Mouse (Mus musculus) neural tube, embryonic 14.5 days (tissue): Measurements from ENCODE around the gene Tcf3. TPM values are rescaled to one million over a fixed set of nuclear protein-coding genes. Genes with fewer than 3 reads are reported as not detected.

Experiments
- ATAC-seq: fragments of 200-750 bp; cut with Nextera tagmentation; 2 replicates; pipeline ENCODE4 v1.8.0; 2017; ENCODE audit warnings: low read depth, mild to moderate bottlenecking, moderate TSS enrichment, moderate library complexity
- H3K27ac ChIP-seq: fragments of 300-500 bp; sonication (generic); 2 replicates; pipeline ENCODE4 v1.5.1; 2014; ENCODE audit warnings: low read depth, mild to moderate bottlenecking, control low read depth, low read length, moderate library complexity, mixed read lengths
- H3K27me3 ChIP-seq: fragments of 300-500 bp; sonication (generic); 2 replicates; pipeline ENCODE4 v1.6.1; 2014; ENCODE audit warnings: low read length; ENCODE audit not compliant: control insufficient read depth, insufficient read depth
- H3K36me3 ChIP-seq: fragments of 300-500 bp; sonication (generic); 2 replicates; pipeline ENCODE4 v1.6.1; 2014; ENCODE audit warnings: low read length, mixed read lengths; ENCODE audit not compliant: control insufficient read depth, insufficient read depth
- H3K4me1 ChIP-seq: fragments of 300-500 bp; sonication (generic); 2 replicates; pipeline ENCODE4 v1.6.1; 2014; ENCODE audit warnings: low read length; ENCODE audit not compliant: control insufficient read depth, insufficient read depth
- H3K4me2 ChIP-seq: fragments of 300-500 bp; sonication (generic); 2 replicates; pipeline ENCODE4 v1.6.1; 2014; ENCODE audit warnings: mild to moderate bottlenecking, low read depth, low read length, control low read depth
- H3K4me3 ChIP-seq: fragments of 300-500 bp; sonication (generic); 2 replicates; pipeline ENCODE4 v1.5.1; 2014; ENCODE audit warnings: low read depth, low read length, control low read depth, mixed read lengths
- H3K9ac ChIP-seq: fragments of 300-500 bp; sonication (generic); replicated peaks from 2 replicates; pipeline ENCODE4 v1.6.1; 2014; ENCODE audit warnings: low read depth, mild to moderate bottlenecking, control low read depth, low read length, mixed read lengths
- H3K9me3 ChIP-seq: fragments of 300-500 bp; sonication (generic); 2 replicates; pipeline ENCODE4 v1.6.1; 2016; ENCODE audit warnings: low read length; ENCODE audit not compliant: control insufficient read depth
- WGBS: fragments of 180-500 bp; shearing (Covaris S2); extraction: QIAGEN DNeasy Blood & Tissue Kit; methylation state at CpG from one replicate; pipeline ENCODE4 v1.1.7; 2014; 5-methylcytosine and 5-hydroxymethylcytosine counted together
- polyA plus RNA-seq: library from polyadenylated mRNA; unstranded; fragments of >200 nt; fragmentation: Nextera tagmentation; extraction: Ambion mirVana; gene quantifications from 2 replicates; pipeline ENCODE4 v1.2.1, GENCODE M21; 2014

The Tcf3 gene
- polyA plus RNA-seq, 1 experiment from 2014 or later, result 30.4 TPM

GRCm38 (mm10) chr10:80386735-80387471, 46.5 kb downstream of the Tcf3 start:
- Histone ChIP-seq H3K9ac (peak overlapping the region; percentile 100), H3K9me3 (no peaks in the 10 kb centered on the region), H3K36me3 (peaks cover 36% of the 10 kb centered on the region), H3K4me3 (peak overlapping the region; percentile 93), H3K27ac (peak overlapping the region; percentile 97), H3K4me1 (peaks cover 29% of the 10 kb centered on the region), H3K27me3 (peaks cover 2% of the 10 kb centered on the region; the same call in 1 of the 2 replicates), H3K4me2 (peak overlapping the region; percentile 99)
- ATAC-seq, result 0 out of 2 replicates have a peak, but pooled peaks have one; percentile 2
- WGBS, result under 1% methylated on average over 69 of the region's 94 CpGs

- WGBS, result under 1% methylated on average over 34 of the region's 34 CpGs
- peaks cover 2% of the 10 kb centered on the region; the same call in 1 of the 2 replicates for H3K27me3 ChIP-seq
- H3K36me3 ChIP-seq, result peaks cover 36% of the 10 kb centered on the region
- H3K4me3 ChIP-seq, result peak overlapping the region; percentile 93
- H3K4me1 ChIP-seq, result peaks cover 31% of the 10 kb centered on the region
- H3K27ac ChIP-seq, result peak overlapping the region; percentile 97
- peak overlapping the region; percentile 100 for H3K9ac ChIP-seq
- ATAC-seq, result peak; percentile 68
- H3K4me2 ChIP-seq, result peak overlapping the region; percentile 99
- no peaks in the 10 kb centered on the region for H3K9me3 ChIP-seq
Measured at GRCm38 (mm10) chr10:80385811-80386734, 47.4 kb downstream of the Tcf3 start.

- H3K36me3 ChIP-seq, result peaks cover 37% of the 10 kb centered on the region
- peaks cover 2% of the 10 kb centered on the region; the same call in 1 of the 2 replicates for H3K27me3 ChIP-seq
- H3K9me3 ChIP-seq, result no peaks in the 10 kb centered on the region
- 6% methylated on average over 7 of the region's 7 CpGs for WGBS
- H3K4me1 ChIP-seq, result peaks cover 33% of the 10 kb centered on the region
- ATAC-seq, result no peak
- H3K27ac ChIP-seq, result peak overlapping the region; percentile 97
- peak overlapping the region; percentile 100 for H3K9ac ChIP-seq
- H3K4me3 ChIP-seq, result peak overlapping the region; percentile 93
- peak overlapping the region; percentile 99 for H3K4me2 ChIP-seq
Measured at GRCm38 (mm10) chr10:80385310-80385709, 48.1 kb downstream of the Tcf3 start.

GRCm38 (mm10) chr10:80384709-80385108, 48.7 kb downstream of the Tcf3 start:
- 54% methylated on average over 7 of the region's 7 CpGs for WGBS
- peaks cover 33% of the 10 kb centered on the region for H3K4me1 ChIP-seq
- H3K27ac ChIP-seq, result peak overlapping the region; percentile 97
- ATAC-seq, result no peak
- H3K9me3 ChIP-seq, result no peaks in the 10 kb centered on the region
- peaks cover 2% of the 10 kb centered on the region; the same call in 1 of the 2 replicates for H3K27me3 ChIP-seq
- peak overlapping the region; percentile 100 for H3K9ac ChIP-seq
- peak overlapping the region; percentile 93 for H3K4me3 ChIP-seq
- H3K36me3 ChIP-seq, result peaks cover 42% of the 10 kb centered on the region
- peak overlapping the region; percentile 99 for H3K4me2 ChIP-seq

GRCm38 (mm10) chr10:80384115-80384639, 49.3 kb downstream of the Tcf3 start:
- 89% methylated on average over 4 of the region's 4 CpGs for WGBS
- H3K9ac ChIP-seq, result peak overlapping the region; percentile 100
- peaks cover 2% of the 10 kb centered on the region; the same call in 1 of the 2 replicates for H3K27me3 ChIP-seq
- peak overlapping the region; percentile 99 for H3K4me2 ChIP-seq
- no peak for ATAC-seq
- H3K4me3 ChIP-seq, result peak overlapping the region; percentile 93
- H3K9me3 ChIP-seq, result no peaks in the 10 kb centered on the region
- peaks cover 47% of the 10 kb centered on the region for H3K36me3 ChIP-seq
- H3K27ac ChIP-seq, result no peak overlapping the region
- H3K4me1 ChIP-seq, result peaks cover 33% of the 10 kb centered on the region

- peaks cover 31% of the 10 kb centered on the region for H3K4me1 ChIP-seq
- H3K36me3 ChIP-seq, result peaks cover 48% of the 10 kb centered on the region
Measured at GRCm38 (mm10) chr10:80383431-80383830, 50.0 kb downstream of the Tcf3 start.

GRCm38 (mm10) chr10:80382641-80383365, 50.6 kb downstream of the Tcf3 start:
- H3K36me3 ChIP-seq, result peaks cover 48% of the 10 kb centered on the region
- peak overlapping the region; percentile 100 for H3K9ac ChIP-seq
- WGBS, result 85% methylated on average over 7 of the region's 7 CpGs

More at GRCm38 (mm10) chr10:80383431-80383830, 50.0 kb downstream of the Tcf3 start:
- no peak for ATAC-seq
- Histone ChIP-seq H3K4me3 (peak overlapping the region; percentile 93; the same call in 1 of the 2 replicates), H3K27ac (no peak overlapping the region), H3K9me3 (no peaks in the 10 kb centered on the region), H3K9ac (peak overlapping the region; percentile 100), H3K4me2 (peak overlapping the region; percentile 99), H3K27me3 (peaks cover 2% of the 10 kb centered on the region; the same call in 1 of the 2 replicates)
- 58% methylated on average over 4 of the region's 4 CpGs for WGBS

GRCm38 (mm10) chr10:80377716-80378115, 55.7 kb downstream of the Tcf3 start:
- no peak overlapping the region for H3K9ac ChIP-seq
- 51% methylated on average over 10 of the region's 10 CpGs for WGBS
- 0 out of 2 replicates have a peak, but pooled peaks cover 4% of the 10 kb centered on the region for H3K4me1 ChIP-seq
- no peak overlapping the region for H3K27ac ChIP-seq
- H3K4me3 ChIP-seq, result no peak overlapping the region
- H3K9me3 ChIP-seq, result no peaks in the 10 kb centered on the region
- H3K36me3 ChIP-seq, result peaks cover 33% of the 10 kb centered on the region
- H3K4me2 ChIP-seq, result no peak overlapping the region
- ATAC-seq, result no peak
- no peaks in the 10 kb centered on the region for H3K27me3 ChIP-seq

More at GRCm38 (mm10) chr10:80382641-80383365, 50.6 kb downstream of the Tcf3 start:
- no peak overlapping the region; the same call in 1 of the 2 replicates for H3K4me3 ChIP-seq
- H3K27ac ChIP-seq, result no peak overlapping the region
- H3K27me3 ChIP-seq, result peaks cover 2% of the 10 kb centered on the region; the same call in 1 of the 2 replicates
- H3K9me3 ChIP-seq, result no peaks in the 10 kb centered on the region
- ATAC-seq, result no peak
- peaks cover 25% of the 10 kb centered on the region for H3K4me1 ChIP-seq
- H3K4me2 ChIP-seq, result peak overlapping the region; percentile 99
